Mouse (Mus musculus) neural tube, postnatal 0 days (tissue): Measurements from ENCODE around the gene Gm7534. TPM values are rescaled to one million over a fixed set of nuclear protein-coding genes. Genes with fewer than 3 reads are reported as not detected.

Source experiments
- polyA plus RNA-seq: library from polyadenylated mRNA; unstranded; fragments of >200 nt; fragmentation: Nextera tagmentation; extraction: Ambion mirVana; gene quantifications from 2 replicates; pipeline ENCODE4 v1.2.1, GENCODE M21; 2015

Gm7534 gene
- not detected in 2 replicates for polyA plus RNA-seq

DNA sequence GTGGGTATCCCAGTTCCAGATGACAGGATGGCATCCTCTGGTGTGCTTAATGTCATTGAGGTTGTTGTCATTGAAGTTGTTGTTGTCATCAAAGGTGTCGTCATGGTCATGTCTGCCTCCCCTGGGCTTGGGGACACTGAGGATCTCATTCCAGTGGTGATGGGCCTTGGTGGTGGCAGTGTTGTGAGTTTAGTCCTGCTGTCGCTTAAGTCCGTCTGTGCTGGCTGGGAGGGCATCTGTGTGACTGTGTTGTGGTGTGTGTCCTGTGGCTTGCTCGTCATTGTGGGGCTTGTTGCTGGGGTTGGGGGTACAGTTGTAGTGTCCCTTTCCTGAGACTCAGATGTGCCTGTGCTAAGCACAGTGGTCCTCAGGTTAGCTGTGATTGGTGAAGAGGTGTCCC lies at the start of gene Gm7534:
Gene Gm7534, minus strand, starts transcription at position 101 of the 400 bp plus-strand sequence.

DNA sequence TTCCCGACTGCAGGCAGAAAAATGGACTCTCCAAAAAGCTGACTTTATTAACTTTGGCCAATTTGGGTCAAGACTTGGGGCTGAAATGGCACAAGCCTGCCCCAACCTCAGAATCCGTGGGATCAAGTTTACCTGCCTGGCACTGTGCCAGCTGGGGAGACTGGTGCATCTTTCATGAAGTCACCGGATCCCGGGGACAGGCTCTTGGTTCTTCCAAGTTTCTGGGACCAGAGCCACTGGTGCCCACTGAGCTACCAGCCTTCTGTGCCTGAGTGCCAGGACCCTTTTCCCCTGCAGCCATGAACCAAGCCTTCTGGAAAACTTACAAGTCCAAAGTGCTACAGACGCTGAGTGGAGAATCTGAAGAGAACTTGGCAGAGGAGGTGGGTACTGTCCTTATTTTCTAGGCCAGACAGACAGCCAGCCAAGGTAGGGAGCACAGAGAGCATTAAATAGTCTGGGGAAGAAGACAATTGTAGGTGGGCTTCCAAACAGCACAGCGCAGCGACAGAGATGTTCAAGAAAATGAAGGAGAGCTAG lies 44.0 kb upstream of the Gm7534 start, which contains the start of gene Gm30191:
Gene Gm30191, plus strand, starts transcription at position 217 of the 540 bp plus-strand sequence.

DNA sequence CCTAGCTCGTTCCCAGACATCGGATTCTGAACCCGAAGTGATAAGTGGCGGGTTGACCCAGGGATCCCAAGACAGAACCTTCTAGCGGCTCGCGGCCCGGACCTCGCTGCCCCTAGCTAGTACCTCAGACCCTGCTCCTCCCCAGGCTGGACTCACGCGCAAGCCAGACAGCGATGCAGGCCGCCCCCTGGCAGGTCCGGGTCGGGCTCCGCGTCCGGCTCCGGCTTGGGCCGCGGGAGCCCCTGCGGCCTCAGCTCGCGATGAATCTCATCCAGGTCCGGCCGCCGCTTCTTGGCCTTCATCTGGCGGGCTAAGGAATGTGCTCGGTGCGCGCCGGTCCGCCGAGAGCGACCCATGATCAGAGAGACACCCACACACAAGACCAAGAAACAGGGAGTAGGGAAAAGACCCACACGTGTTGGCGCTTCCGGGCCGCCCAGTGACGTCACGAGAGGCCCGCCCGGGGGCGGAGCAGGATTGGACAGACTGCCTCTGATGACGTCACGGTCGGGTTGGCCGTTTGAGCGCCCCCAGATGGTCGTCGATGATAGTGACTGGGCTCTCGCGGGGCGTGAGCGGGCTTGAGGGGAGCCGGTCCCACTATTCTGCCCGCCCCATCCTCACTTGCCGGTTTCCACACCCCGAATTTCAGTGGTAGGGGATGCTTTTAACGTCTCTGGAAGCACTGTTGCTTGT lies 42.5 kb upstream of the Gm7534 start, which contains the start of gene Zfp593:
Gene Zfp593, minus strand, starts transcription at position 445 of the 696 bp plus-strand sequence.

DNA sequence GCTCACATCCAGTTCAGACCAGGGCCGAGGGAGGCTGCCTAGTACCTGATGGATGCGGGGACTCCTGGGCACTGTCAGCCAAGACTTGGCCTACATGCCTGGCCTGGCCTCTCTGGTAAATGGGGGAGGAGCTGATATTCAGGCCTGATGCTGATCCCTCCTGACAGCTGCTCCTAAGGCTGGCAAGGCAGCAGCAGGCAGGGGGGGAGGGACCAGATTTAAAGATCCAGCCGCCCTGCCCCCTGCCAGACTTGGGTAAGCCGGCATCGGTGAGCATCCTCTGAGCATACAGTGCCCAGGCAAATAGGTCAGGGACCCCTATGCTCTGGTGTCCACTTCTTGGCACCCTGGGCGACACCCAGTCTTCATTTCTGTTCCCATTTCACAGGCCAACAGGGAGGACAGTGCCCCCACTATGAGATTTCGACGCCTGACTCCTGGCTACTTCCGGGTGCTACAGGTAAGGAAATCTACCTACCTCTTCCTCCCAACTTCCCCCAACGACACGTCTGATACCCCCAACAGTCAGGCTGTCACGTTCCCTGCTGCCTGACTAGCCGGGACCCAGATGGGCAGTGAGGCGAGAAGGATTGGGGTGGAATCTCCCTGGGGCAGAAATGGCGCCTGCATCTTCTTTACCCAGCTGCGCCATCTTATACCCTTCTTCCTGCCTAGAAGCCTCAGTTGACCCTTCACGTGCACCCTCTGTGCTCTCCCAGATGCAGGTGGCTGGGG lies 40.9 kb upstream of the Gm7534 start, which contains the start of gene E130218I03Rik:
Gene E130218I03Rik, plus strand, starts transcription at position 147 of the 735 bp plus-strand sequence.

DNA sequence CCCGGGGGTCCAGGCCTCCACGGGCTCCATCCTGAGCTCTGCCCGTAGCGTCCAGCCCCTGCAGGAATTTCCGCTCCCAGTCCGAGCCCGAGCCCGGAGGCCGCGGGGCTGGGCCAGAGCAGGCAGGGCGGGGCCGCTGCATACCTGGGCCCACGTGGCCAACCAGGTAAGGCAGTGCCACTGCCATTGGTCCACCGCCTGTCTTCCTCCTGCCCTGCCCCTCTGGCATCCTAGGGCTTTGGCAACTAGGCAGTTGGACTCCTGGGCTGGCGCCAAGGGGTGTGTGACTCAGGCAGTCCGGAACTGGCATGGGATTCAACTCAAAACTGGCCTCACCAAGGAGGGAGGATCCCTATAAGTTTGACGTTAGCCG lies 35.5 kb upstream of the Gm7534 start, which contains the start of gene Cnksr1:
Gene Cnksr1, minus strand, starts transcription at position 121 of the 373 bp plus-strand sequence.

DNA sequence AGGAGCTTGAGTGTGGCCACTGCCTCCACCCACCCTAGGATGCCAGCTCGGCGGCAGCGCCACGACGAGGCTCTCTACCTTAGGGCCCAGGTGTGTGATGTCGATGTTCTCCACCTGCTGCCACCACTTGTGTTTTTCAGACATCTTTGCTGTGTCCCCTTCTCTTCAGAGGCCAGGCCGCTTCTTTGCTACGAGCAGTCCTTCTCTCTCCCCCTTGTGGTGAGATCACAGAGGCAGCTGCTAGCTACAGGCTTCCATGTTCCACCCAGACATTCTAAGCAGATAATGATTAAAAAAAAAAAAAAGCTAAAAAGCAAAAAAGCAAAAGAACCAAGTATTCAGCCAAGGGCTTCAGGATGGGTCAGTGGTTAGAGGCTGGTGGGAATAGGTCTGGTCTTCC lies 24.4 kb upstream of the Gm7534 start, which contains the start of gene Catsper4:
Gene Catsper4, minus strand, starts transcription at position 190 of the 400 bp plus-strand sequence.

Other genes starting within 250 kb of the Gm7534 start
- 710 and 721 TPM in 2 replicates for gene Hmgn2, start 234.4 kb downstream of the Gm7534 start, polyA plus RNA-seq
- gene Dhdds, start 202.1 kb downstream of the Gm7534 start, polyA plus RNA-seq, result 37.3 and 44.2 TPM in 2 replicates
- gene Lin28a, start 184.2 kb downstream of the Gm7534 start, polyA plus RNA-seq, result 0.08 and 0.12 TPM in 2 replicates
- not detected in 2 replicates for gene Zfp683, start 149.2 kb downstream of the Gm7534 start, polyA plus RNA-seq
- 6.2 and 7.4 TPM in 2 replicates for gene Crybg2, start 142.2 kb downstream of the Gm7534 start, polyA plus RNA-seq
- 3.2 and 6.2 TPM in 2 replicates for gene Cd52, start 107.9 kb downstream of the Gm7534 start, polyA plus RNA-seq
- 9.3 and 13.4 TPM in 2 replicates for gene Ubxn11, start 100.4 kb downstream of the Gm7534 start, polyA plus RNA-seq
- gene Sh3bgrl3, start 74.2 kb downstream of the Gm7534 start, polyA plus RNA-seq, result 539 and 571 TPM in 2 replicates
- 14.9 and 17.2 TPM in 2 replicates for gene Cep85, start 15.9 kb downstream of the Gm7534 start, polyA plus RNA-seq
- gene Catsper4, start 24.4 kb upstream of the Gm7534 start, polyA plus RNA-seq, result 0.13 and 0.15 TPM in 2 replicates
- gene Cnksr1, start 35.4 kb upstream of the Gm7534 start, polyA plus RNA-seq, result 0.09 TPM in 1 of 2 replicates, not detected in the other
- gene E130218I03Rik, start 40.7 kb upstream of the Gm7534 start, polyA plus RNA-seq, result 0.50 and 0.53 TPM in 2 replicates
- 12.3 and 13.6 TPM in 2 replicates for gene Zfp593, start 42.6 kb upstream of the Gm7534 start, polyA plus RNA-seq
- 0.26 TPM in 1 of 2 replicates, not detected in the other for gene Gm30191, start 43.9 kb upstream of the Gm7534 start, polyA plus RNA-seq
- 14.7 and 15.1 TPM in 2 replicates for gene Grrp1, start 51.1 kb upstream of the Gm7534 start, polyA plus RNA-seq
- 24.1 and 26.0 TPM in 2 replicates for gene Pdik1l, start 84.9 kb upstream of the Gm7534 start, polyA plus RNA-seq
- 1.4 and 1.6 TPM in 2 replicates for gene Trim63, start 112.1 kb upstream of the Gm7534 start, polyA plus RNA-seq
- 0.25 TPM in 2 replicates for gene Slc30a2, start 140.2 kb upstream of the Gm7534 start, polyA plus RNA-seq
- 0.88 and 0.94 TPM in 2 replicates for gene Extl1, start 180.8 kb upstream of the Gm7534 start, polyA plus RNA-seq
- gene Pafah2, start 193.3 kb upstream of the Gm7534 start, polyA plus RNA-seq, result 4.7 and 5.7 TPM in 2 replicates